Mouse (Mus musculus) left cerebral cortex, postnatal 4 days (tissue): ENCODE measurements around the gene Lyz2. TPM values are rescaled to one million over a fixed set of nuclear protein-coding genes. Genes with fewer than 3 reads are reported as not detected.

Source experiments
- total RNA-seq, 2 experiments: library from RNA; stranded (reverse); gene quantifications; 2 replicates each; pipeline ENCODE4 v1.2.3; 2021

Gene Lyz2
- total RNA-seq, 2 experiments from 2014 or later = 8.6 to 11.3 TPM

Other genes starting within 250 kb of the Lyz2 start
- not detected for gene Lrrc10, start 237.0 kb downstream of the Lyz2 start, total RNA-seq
- gene Cct2, start 218.5 kb downstream of the Lyz2 start, total RNA-seq = 100 to 1,000 TPM; 282 to 298 TPM
- 10 to 100 TPM; 30.6 to 32.0 TPM for gene Frs2, start 133.8 kb downstream of the Lyz2 start, total RNA-seq
- gene Yeats4, start 57.8 kb downstream of the Lyz2 start, total RNA-seq = 10 to 100 TPM; 74.0 to 74.6 TPM
- not detected for gene 9530003J23Rik, start 43.6 kb downstream of the Lyz2 start, total RNA-seq
- gene Lyz1, start 10.5 kb upstream of the Lyz2 start, total RNA-seq = 1 to 10 TPM in 1 of 2 experiments, under 1 TPM in 1; 0.72 to 1.2 TPM
- gene Cpsf6, start 97.7 kb upstream of the Lyz2 start, total RNA-seq = 100 to 1,000 TPM; 145 to 163 TPM